Mouse (Mus musculus): Measurements from ENCODE around the gene Ccni.

GRCm38 (mm10) chr5:93218375-93218774, 12.1 kb upstream of the Ccni start:
- TF ChIP-seq MAZ (IDR thresholded peaks at IDR 0.05; ENCODE audit: low read depth, low read length) (no peak), ZC3H11A (IDR thresholded peaks at IDR 0.05; ENCODE audit: low read depth, low read length) (no peak), ZNF384 (IDR thresholded peaks at IDR 0.05; ENCODE audit: low read depth, low read length) (no peak), UBTF (IDR thresholded peaks at IDR 0.05; ENCODE audit: borderline replicate concordance, insufficient read depth, low read depth, low read length) (no peak)
